Mouse (Mus musculus): ENCODE measurements around the gene Dgkg.

Dgkg gene

DNA sequence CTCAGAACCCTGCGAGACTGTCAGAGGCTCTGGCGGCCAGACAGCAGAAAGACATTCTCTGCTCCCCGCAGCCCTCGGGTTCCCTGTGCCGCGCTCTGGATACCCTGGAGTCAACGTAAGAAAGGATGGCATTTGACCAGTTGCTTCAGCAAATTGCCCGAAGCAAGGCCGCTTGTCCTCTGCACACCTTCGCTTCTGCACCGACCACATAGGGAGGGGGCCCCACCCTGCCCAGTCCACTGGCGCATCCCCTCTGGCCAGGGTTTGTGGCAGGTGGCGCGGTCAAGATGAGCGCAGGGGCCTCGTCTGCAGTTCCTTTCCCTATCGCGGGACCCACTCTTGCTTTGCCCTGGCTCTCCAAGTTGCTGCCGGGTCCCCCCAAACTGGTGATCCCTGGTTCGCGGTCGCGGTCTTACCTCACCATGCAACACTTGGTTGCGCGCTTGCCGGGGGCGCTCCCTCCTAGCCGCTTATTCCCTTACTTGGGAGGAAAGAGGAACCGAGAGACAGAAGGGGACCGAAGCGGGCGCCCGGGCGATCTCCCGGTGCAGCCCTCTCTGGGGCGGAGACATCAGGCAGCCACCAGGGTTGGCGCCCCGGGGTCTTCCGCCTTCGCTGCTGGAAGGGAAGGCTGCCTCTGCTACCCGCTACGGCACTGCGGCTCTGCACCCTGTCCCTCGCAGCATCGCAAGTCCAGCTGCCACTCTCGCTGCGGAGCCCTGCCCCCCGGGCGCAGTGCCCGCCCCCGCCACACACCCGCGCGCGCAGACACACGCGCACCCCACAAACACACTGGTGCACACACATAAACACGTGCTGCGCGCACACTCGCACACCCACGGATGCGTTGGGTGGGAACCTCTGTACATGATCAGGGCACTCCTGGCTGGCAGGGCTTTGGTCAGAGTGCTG, at the start of gene Dgkg:
Gene Dgkg (minus strand): TSS at position 689 of the 912 bp plus-strand sequence.
- DNase-seq (ENCODE audit: low spot score in 2 of 2), result peak; percentile 63 to 73

DNA sequence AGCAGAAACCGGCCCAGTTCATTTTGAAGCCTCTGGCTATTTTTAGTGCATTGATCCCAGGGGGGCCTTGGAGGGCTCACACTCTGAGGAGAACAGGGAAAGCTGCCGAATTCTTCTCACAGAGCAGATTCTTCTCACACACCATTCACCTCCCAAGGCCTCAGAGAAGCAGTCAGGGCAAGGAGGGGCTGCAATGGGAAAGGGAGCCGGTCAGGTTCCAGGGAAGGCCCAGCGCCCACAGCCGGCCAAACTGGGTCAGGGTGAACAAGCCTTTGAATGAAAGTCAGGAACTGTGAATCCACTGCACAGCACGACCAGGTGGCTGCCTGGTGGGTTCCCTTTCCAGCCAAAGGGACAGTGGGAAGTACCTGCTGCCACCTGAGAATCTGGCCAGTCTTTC, 47.9 kb upstream of the Dgkg start:
- DNase-seq (ENCODE audit: low spot score in 2 of 2), result no peak

DNA sequence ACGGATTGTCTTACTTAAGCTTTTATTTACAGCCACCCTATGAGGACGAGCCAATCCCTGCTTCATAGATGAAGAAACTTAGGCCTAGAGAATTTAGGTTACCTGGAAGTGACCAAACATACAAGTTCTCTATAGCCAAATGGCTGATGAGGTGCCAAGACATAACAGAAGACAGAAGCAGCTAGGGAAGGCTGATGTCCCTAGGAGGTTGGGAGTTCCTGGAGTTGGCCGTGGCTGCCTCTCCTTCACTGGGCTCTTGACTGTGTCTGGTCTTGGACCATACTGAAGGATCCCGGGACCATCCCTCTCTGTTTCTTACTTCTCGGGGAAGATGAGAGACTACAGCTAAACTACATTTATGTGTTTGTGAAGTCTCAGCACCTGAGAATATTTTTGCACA, 47.1 kb upstream of the Dgkg start:
- DNase-seq (ENCODE audit: low spot score in 2 of 2), result no peak

DNA sequence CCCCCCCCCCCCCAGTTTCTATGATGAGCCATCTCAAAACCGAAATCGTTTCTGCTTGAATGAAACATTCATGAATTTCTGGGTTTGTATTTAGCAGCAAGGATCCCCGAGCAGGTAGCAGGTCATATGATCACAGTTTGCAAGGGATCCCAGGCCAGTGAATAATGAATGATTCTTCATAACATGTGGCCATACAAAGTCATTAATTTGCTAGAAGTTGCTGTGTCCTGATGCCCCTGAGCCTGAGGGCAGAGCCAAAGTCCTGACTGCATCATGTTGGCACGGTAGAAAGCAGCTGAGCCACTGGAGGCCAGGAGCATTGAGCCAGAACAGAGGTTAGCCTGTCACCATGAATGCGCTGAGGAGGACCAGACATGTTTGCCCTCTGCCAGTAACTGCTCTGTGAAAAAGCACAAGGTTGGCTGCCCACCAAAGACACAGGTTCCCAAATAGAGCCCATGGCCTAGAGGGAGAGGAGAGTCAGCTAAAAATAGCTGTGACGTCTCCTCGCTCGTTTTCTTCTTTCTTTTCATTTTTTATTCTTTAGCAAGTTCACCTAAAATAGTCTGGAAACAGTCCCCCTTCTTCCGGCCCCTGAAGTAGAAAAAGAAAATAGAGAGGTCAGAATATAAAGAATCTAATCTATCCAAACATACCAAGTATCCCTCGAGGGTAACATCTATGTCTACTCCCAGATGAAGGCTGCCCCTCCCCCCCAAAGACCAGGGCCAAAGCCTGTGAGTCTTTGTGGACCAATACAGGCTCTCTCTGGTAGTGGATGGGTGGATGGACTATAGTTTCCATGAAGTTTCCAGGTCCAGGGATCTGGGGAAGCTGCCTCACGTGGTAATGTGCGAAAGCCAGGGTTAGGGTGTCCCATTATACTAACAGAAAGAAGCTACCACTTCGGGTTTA, 42.1 kb upstream of the Dgkg start:
- no peak for DNase-seq (ENCODE audit: low spot score in 2 of 2)

DNA sequence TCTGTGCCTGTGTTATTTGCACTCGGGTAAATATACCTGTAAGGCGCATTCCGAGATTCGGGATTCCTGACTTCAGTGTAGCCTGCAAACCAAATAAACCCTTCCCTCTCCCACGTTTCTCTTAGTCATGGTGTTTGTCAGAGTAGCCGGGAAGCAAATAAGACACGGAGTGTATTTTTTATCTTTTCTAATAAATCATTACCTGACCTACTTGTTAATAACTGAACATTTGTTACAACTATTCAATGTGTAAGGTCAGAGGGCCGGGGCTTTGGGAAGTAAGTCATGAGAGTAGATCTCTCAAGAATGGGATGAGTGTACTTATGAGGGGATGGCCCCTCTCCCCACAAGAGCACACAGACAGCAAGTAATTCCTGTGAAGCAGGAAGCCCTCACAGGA, 41.1 kb upstream of the Dgkg start:
- no peak for DNase-seq (ENCODE audit: low spot score in 2 of 2)

DNA sequence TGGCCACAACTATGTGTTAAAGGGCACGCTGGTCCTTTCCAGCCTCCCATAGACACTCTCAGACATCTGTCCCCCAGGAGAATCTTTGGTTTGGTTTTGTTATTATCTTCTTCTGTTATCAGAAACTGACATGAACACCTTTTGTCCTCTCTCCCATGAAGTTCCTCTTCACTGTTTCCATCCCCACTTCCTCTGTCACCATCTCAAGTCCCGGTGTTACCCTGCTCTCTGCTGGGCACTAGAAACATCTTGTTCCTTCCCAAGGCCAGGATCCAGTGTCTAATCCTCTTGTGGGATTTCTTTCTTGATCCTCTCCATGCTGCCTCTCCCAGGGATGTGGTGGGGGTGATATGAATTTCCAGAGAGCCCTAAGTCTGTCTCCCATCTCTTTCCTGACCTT, 32.6 kb upstream of the Dgkg start:
- no peak for DNase-seq (ENCODE audit: low spot score in 2 of 2)

DNA sequence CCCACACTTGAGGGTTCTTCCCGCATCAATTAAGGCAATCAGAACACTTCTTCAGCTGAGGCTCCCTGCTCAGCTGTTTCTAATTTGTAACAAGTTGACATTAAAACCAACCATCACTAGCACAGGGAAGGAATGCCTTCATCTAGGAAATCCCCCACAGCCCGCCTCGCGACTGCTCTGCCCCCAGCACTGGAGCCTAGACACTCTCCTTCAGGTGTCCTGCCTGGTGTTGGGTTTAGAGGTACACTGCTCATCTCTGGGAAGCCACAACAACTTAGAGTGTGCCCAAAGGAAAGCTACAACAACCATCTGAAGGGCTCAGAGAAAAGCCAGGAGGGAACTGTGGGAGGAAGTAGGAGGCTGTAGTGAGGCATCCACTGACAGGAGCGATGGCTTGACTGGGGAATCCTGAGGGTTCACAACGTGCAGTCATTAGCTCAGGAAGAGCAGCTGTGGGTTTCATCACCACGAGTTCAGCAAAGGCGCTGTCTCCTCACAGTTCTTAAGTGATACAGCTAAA, 30.8 kb upstream of the Dgkg start:
- peak; percentile 57 to 62 for DNase-seq (ENCODE audit: low spot score in 2 of 2)

DNA sequence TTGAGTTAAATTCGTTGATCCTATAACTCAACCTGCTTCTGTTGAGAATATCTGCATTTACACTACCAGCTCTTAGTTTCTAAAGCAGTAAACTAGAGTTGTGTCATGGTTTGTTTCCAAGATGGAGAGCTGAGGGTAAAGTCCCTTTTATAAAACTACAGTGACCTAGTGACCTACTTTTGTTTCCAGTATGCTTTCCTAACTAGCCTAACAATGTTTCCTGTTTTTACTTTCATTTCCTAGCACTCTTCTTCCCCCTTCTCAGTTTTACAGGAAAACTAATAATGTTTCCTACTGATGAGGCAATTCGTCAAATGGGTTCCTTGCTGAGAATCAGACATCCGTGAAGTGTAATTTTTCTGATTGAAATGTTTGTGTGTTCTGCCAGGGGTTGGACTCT, 26.6 kb upstream of the Dgkg start:
- DNase-seq (ENCODE audit: low spot score in 2 of 2), result no peak

DNA sequence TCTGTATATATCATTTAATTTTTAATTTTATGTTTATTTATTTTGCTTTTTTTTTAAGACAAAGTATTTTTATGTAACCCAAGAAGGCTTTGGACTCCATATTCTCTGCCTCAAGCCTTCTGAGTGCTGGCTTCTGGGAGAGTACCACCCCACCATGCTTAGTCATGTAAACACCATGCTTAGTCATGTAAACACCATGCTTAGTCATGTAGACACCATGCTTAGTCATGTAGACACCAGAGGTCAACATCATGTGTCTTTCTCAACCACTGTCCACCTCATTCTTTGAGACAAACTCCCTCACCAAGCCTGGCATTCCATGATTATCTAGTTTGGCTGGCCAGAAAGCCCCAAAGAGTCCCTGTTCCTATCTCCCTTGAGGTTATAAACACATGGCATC, 25.7 kb upstream of the Dgkg start:
- DNase-seq (ENCODE audit: low spot score in 2 of 2), result no peak

DNA sequence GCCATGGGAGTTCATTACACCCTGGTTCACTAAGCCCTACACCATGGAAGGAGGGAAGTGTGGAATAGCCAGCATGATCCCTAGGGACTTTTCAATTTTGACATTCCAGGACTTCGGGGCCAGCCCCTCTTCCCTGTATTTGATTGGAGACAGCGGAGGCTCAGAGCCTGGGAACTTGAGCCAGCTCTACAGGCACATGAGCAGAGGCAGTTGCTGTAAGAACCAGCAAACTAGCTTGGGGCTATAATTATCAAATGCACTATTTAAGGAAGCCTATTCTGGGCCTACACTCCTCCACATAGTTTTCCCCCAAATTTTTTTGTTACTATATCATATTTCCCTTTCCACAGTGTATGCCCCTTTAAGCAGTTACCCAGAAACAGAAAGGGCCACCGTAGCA, 22.6 kb upstream of the Dgkg start:
- DNase-seq (ENCODE audit: low spot score in 2 of 2), result no peak

DNA sequence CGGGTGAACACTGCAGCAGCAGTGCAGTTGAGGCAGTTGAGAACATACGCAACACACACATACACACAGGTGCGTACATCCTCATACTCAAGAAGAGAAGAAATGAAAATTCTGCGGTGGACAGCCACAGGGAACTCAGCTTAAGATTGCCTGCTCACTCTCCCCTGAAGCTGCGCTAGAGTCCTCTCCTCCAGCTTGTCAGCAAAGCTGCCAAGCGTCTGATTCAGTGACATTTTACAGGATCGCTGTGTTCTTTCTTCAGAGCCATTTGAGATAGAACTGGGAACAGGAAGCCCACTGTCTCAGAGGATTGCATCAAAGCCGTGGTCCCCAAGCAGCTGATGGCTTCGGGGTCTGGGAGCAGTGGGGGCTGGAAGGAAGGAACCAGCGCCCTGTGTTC, 17.6 kb upstream of the Dgkg start:
- no peak for DNase-seq (ENCODE audit: low spot score in 2 of 2)

DNA sequence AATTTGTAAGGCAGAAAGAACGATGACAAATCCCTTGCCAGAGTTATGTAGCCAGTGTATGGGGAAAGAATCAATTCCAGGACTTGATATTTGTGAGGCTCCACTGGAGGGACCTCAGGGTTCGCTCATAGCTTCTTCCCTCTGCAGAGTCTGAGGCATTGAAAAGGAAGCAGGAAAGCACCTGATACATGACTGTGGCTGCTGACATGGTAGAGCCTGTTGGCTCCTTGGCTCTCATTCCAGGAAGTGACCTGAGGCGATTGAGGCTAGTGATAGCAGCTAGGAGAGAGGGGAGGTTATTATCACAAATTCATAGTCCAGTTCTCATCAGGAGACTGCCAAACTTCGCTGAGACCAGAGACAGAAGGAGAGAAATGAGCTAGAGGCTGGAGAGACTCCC, 17.1 kb upstream of the Dgkg start:
- no peak for DNase-seq (ENCODE audit: low spot score in 2 of 2)

DNA sequence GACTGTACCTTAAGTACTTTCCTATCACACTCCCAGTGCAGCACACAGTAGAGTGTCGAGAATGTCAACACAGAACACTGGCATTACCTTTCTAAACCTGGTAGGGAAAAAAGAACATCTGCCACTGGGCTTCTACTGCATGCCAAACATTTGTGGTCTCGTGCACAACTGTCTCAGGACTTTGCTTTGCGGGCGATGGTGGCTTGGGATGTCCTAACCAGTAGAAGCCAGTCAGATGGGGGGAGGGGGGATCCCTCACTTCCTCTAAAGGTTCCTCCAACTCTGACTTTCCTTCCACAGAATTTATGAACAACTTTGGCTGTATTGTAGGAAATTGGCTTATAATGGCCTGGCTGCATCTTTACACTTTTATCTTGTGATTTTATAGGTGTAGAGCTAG, 7.0 kb upstream of the Dgkg start:
- no peak for DNase-seq (ENCODE audit: low spot score in 2 of 2)

DNA sequence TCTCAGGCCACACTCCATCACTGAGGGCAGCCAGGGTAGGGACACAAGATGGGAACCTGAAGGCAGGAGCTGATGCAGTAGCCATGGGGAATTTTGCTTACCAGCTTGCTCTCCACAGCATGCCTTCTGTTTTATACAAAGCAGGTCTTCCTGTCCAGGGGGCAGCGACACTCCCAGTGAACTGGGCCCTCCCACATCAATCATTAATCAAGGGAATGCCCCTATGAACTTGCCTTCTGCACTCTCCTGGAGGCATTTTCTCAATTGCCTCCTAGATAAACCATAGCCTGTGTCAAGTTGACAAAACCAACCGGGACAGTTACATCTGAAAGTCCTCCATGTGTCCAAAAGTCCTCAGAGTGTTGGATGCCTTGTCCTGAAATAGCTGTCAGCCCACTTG, 6.1 kb upstream of the Dgkg start:
- DNase-seq (ENCODE audit: low spot score in 2 of 2), result no peak

DNA sequence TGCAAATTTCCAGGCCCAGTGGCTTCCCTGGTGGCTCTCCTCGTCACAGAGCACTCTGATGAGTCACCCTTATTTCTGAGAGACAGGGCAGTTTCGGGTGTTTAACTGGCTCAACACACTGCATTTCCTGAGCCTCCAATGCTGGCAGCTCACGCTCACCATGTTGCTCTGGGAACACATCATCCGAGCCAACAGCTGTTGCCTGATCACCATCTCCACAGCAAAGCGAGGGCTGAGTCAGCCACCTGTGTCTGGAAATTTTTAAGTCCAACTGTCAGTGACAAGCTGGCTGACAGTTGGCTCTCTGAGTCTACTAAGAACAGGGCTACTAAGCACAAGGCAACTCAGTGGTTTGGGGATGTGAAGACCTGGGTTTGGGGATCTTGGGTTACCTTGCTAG, 4.1 kb upstream of the Dgkg start:
- peak; percentile 76 for DNase-seq (ENCODE audit: low spot score in 2 of 2)

DNA sequence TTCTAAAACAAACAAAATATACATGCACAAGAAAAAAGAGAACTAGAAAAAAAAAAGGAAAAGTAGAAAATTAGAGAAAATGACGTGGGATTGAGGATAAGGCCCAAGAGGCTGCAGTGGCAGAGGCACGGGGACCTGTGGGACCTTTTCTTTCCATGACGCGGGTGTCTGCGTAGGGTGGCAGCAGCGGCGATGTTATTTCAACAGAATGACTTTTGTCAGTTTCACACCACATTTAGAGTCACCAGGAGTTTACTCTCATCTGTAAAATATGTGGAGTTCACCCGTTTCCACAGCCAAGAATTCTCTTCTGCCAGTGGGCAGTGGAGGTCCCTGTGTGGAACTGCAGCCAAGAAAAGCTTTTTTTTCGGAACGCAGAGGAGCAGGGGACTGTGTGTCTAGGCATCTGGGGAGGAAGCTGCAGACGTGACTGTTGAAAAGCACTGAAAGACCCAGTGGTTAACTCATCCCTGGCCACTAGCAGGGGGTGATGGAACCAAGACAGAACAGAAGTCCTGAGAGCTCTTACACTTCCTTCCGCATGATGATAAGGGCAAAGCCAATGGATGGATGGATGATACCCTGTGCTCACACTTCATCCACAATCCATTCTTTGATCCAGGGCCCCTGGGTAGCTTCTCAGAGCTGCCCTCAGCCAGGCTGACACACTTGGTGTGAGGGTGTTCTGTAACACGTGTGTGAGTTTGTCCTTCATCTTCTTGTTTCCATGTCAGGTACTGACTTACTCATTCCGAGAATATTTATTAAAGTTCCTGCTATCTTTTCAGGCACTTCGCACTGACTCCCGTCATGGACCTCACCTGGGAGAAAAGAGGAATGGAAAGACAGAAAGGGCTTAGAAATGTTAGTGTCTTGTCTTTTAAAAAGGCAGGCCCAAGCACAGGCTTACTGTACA, 1.1 kb upstream of the Dgkg start:
- no peak for DNase-seq (ENCODE audit: low spot score in 2 of 2)

DNA sequence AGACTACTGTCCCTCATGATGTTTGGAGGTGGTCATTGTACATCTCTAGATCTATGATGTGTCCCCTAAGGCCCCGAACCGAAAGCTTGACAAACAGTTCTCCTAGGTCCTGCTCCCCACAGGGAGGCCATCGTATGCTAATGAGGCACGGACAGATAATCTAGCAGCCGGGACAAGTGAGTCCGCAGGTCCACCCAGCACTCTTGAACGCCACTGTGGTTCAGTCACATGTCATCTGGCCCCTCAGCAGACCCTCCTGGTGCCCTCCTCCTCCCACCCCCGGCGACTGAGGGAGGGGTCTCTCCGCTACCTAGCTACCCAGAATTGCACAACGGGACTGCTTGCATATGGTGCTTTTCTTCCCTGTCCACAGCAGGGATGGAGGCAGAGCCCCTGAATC, 1.2 kb downstream of the Dgkg start:
- DNase-seq (ENCODE audit: low spot score in 2 of 2), result peak in 1 of 2 experiments; percentile 27

DNA sequence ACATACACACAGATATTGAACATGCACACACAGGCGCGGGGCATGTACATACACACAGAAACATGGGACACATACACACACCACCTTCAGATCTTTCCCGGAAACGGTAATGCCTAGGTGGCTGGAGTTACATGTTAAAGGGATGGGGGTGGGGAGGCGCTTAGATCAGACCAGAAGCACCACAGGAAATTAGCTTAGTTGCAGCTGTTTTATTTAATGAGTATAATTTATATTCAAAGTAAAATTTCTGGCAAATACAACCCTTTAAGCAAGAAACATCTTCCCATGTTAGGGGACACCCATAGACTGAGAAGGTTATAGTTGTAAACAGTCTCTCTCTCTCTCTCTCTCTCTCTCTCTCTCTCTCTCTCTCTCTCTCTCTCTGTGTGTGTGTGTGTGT, 1.8 kb downstream of the Dgkg start:
- no peak for DNase-seq (ENCODE audit: low spot score in 2 of 2)

DNA sequence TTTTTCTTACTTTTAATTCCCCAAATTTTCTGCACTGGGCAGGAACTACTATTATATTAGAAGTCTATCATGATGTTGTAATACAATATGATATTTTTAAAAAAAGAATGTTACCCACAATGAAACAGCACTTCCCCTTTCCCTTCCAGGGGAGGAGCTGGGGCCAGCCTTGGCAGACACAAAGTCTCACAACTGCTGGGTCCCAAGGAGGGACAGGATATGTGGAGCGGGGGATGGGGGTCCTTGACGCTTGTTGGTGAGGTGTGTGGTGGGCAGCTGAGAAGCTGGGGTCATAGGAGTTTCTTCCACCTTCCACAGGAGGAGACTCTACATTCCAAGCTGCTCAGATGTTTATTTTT, 2.6 kb downstream of the Dgkg start:
- DNase-seq (ENCODE audit: low spot score in 2 of 2), result no peak

DNA sequence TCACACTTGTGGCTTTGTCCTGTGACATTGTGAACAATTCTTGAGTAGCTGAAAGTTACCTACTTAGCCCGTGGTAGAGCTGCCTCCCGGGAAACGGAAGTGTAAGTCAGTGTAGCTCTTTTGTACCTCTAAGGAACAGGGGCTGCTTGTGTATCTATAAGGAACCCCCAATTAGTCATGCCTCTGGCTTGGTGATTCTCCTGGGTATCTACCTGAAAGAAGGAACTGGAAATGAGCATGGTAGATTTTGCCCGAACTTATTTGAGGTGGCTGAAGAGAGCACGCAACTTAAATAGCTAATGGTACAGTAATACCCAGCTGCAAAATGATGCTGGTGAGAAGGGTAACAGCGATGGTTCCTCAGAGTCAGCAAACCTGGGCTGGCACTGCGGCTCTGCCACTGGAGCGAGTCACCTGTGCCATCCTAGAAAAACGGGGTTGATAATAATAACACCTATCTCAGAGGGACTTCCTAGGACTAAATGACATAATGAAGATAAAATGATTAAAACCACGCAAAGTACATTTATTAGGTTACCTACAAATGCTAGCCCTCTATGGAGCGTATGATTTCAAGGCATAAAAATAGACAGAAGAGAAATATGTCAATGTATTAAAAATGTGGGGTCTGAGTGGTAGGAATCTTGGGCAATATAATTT, 3.1 kb downstream of the Dgkg start:
- DNase-seq (ENCODE audit: low spot score in 2 of 2), result no peak

DNA sequence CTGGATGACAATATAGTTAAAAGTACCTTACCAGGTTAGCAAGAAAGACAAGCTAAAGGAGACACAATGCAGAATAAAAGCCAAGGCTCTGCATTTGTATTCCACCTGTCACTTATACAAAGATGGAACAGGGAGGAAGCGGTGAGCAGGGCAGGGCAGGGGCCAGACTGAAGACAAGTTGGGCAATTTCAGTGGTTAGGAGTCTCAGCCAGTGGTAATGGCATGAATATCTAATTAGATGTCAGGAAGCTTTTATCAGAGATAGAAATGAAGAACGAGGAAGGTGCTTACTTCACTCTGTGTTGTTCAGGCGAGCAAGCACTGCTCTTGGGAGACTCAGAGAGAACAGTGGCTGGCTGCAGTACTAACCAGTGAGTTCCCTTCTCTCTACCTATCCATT, 5.8 kb downstream of the Dgkg start:
- no peak for DNase-seq (ENCODE audit: low spot score in 2 of 2)
